Mouse (Mus musculus) kidney, adult 2 months (tissue): ENCODE data around the gene Pdia5. TPM values are rescaled to one million over a fixed set of nuclear protein-coding genes. Genes with fewer than 3 reads are reported as not detected.

ENCODE experiments used
- DNase-seq: peaks from one replicate; pipeline ENCODE4 v3.0.0; 2021
- H3K27ac ChIP-seq: fragments of 200-500 bp; 2 replicates; pipeline ENCODE4 v1.5.1; 2012; ENCODE audit warnings: low read depth, low read length, control low read depth, inconsistent platforms; ENCODE audit not compliant: insufficient read depth
- H3K27me3 ChIP-seq: fragments of 200-500 bp; replicated peaks from 2 replicates; pipeline ENCODE4 v1.6.1; 2012; ENCODE audit warnings: mild to moderate bottlenecking, moderate library complexity, low read length, inconsistent platforms; ENCODE audit not compliant: control insufficient read depth, insufficient read depth
- H3K36me3 ChIP-seq: fragments of 200-500 bp; 2 replicates; pipeline ENCODE4 v1.6.1; 2012; ENCODE audit warnings: mild to moderate bottlenecking, moderate library complexity, low read length, inconsistent platforms; ENCODE audit not compliant: control insufficient read depth, insufficient read depth
- H3K4me1 ChIP-seq: fragments of 200-500 bp; 2 replicates; pipeline ENCODE4 v1.6.1; 2011; ENCODE audit warnings: low read length; ENCODE audit not compliant: control insufficient read depth, insufficient read depth
- H3K4me3 ChIP-seq: fragments of 200-500 bp; 2 replicates; pipeline ENCODE4 v1.5.1; 2011; ENCODE audit warnings: mild to moderate bottlenecking, low read depth, low read length, control low read depth; ENCODE audit not compliant: insufficient read depth
- CTCF ChIP-seq: fragments of 200-500 bp; conservative IDR thresholded peaks from 2 replicates; pipeline ENCODE4 v1.5.1; 2011; ENCODE audit warnings: low read depth, mild to moderate bottlenecking, control low read depth, low read length, moderate library complexity, mixed read lengths; ENCODE audit not compliant: insufficient read depth, insufficient read length
- POLR2A ChIP-seq: fragments of 200-500 bp; IDR thresholded peaks from one replicate; pipeline ENCODE4 v1.6.1; 2011; ENCODE audit warnings: low read depth, low read length, control low read depth
- whole genome bisulfite sequencing: fragments of 180-500 bp; shearing (Covaris S2); methylation state at CpG from one replicate; pipeline ENCODE4 v1.1.7; 2018; 5-methylcytosine and 5-hydroxymethylcytosine counted together
- polyA plus RNA-seq: library from polyadenylated mRNA; depleted of rRNA; stranded (reverse); fragments of >200 nt; gene quantifications from 2 replicates; pipeline ENCODE4 v1.2.3, GENCODE M21; 2012

Pdia5 gene
- polyA plus RNA-seq, 1 experiment, result 15.6 TPM

- Histone ChIP-seq H3K27me3 (no peaks in the 10 kb centered on the region), H3K27ac (no peak overlapping the region), H3K36me3 (no peaks in the 10 kb centered on the region), H3K4me3 (no peak overlapping the region), H3K4me1 (no peaks in the 10 kb centered on the region)
- TF ChIP-seq POLR2A (no peak), CTCF (no peak)
- no peak for DNase-seq
- 81% methylated on average over 7 of the region's 7 CpGs for WGBS
Measured at GRCm38 (mm10) chr16:35462955-35463354, 27.7 kb downstream of the Pdia5 start.

GRCm38 (mm10) chr16:35459584-35459983, 31.1 kb downstream of the Pdia5 start:
- WGBS, result 85% methylated on average over 7 of the region's 7 CpGs
- no peaks in the 10 kb centered on the region for H3K4me1 ChIP-seq
- H3K27ac ChIP-seq, result no peak overlapping the region
- no peaks in the 10 kb centered on the region for H3K27me3 ChIP-seq
- H3K4me3 ChIP-seq, result no peak overlapping the region
- TF ChIP-seq CTCF (no peak), POLR2A (no peak)
- H3K36me3 ChIP-seq, result no peaks in the 10 kb centered on the region
- DNase-seq, result no peak

- 82% methylated on average over 11 of the region's 11 CpGs for WGBS
- TF ChIP-seq POLR2A (no peak), CTCF (no peak)
- Histone ChIP-seq H3K27me3 (no peaks in the 10 kb centered on the region), H3K36me3 (no peaks in the 10 kb centered on the region), H3K27ac (no peak overlapping the region), H3K4me1 (no peaks in the 10 kb centered on the region), H3K4me3 (no peak overlapping the region)
- DNase-seq, result no peak
Measured at GRCm38 (mm10) chr16:35458297-35458696, 32.4 kb downstream of the Pdia5 start.

- Histone ChIP-seq H3K36me3 (no peaks in the 10 kb centered on the region), H3K27ac (no peak overlapping the region), H3K27me3 (no peaks in the 10 kb centered on the region), H3K4me1 (no peaks in the 10 kb centered on the region), H3K4me3 (no peak overlapping the region)
- TF ChIP-seq POLR2A (no peak), CTCF (no peak)
- WGBS, result 78% methylated on average over 8 of the region's 8 CpGs
- no peak for DNase-seq
Measured at GRCm38 (mm10) chr16:35457488-35457887, 33.2 kb downstream of the Pdia5 start.

GRCm38 (mm10) chr16:35457011-35457419, 33.7 kb downstream of the Pdia5 start:
- DNase-seq, result peak; percentile 48
- WGBS, result 69% methylated on average over 7 of the region's 7 CpGs

GRCm38 (mm10) chr16:35456305-35456704, 34.4 kb downstream of the Pdia5 start:
- H3K27ac ChIP-seq, result no peak overlapping the region
- no peaks in the 10 kb centered on the region for H3K27me3 ChIP-seq
- no peak overlapping the region for H3K4me3 ChIP-seq
- TF ChIP-seq CTCF, result no peak
- no peak for TF ChIP-seq POLR2A
- DNase-seq, result no peak
- no peaks in the 10 kb centered on the region for H3K4me1 ChIP-seq
- 89% methylated on average over 9 of the region's 9 CpGs for WGBS
- H3K36me3 ChIP-seq, result no peaks in the 10 kb centered on the region

More at GRCm38 (mm10) chr16:35457011-35457419, 33.7 kb downstream of the Pdia5 start:
- no peaks in the 10 kb centered on the region for H3K4me1 ChIP-seq
- no peak overlapping the region for H3K27ac ChIP-seq
- H3K4me3 ChIP-seq, result no peak overlapping the region
- no peaks in the 10 kb centered on the region for H3K27me3 ChIP-seq
- TF ChIP-seq CTCF (no peak), POLR2A (no peak)
- H3K36me3 ChIP-seq, result no peaks in the 10 kb centered on the region

- H3K36me3 ChIP-seq, result no peaks in the 10 kb centered on the region
- H3K4me3 ChIP-seq, result no peak overlapping the region
- 77% methylated on average over 10 of the region's 10 CpGs for WGBS
- no peak overlapping the region for H3K27ac ChIP-seq
- peak; percentile 68 for DNase-seq
- no peaks in the 10 kb centered on the region for H3K4me1 ChIP-seq
- no peaks in the 10 kb centered on the region for H3K27me3 ChIP-seq
- TF ChIP-seq POLR2A (no peak), CTCF (no peak)
Measured at GRCm38 (mm10) chr16:35455822-35456221, 34.9 kb downstream of the Pdia5 start.
